Mouse (Mus musculus) kidney, postnatal 0 days (tissue): ENCODE results near the gene Ptgir. TPM values are rescaled to one million over a fixed set of nuclear protein-coding genes. Genes with fewer than 3 reads are reported as not detected.

ENCODE experiments used
- ATAC-seq: fragments of 200-750 bp; cut with Nextera tagmentation; replicated peaks from 2 replicates; pipeline ENCODE4 v1.8.0; 2017; ENCODE audit warnings: low read depth, moderate number of reproducible peaks, moderate TSS enrichment, moderate library complexity; ENCODE audit not compliant: low FRiP score
- DNase-seq: peaks from one replicate; pipeline ENCODE4 v3.0.0-alpha.2; 2016; ENCODE audit warnings: low spot score
- H3K27ac ChIP-seq: fragments of 300-500 bp; sonication (generic); 2 replicates; pipeline ENCODE4 v1.5.1; 2014; ENCODE audit warnings: mild to moderate bottlenecking
- H3K27me3 ChIP-seq: fragments of 300-500 bp; sonication (generic); 2 replicates; pipeline ENCODE4 v1.6.1; 2014; ENCODE audit warnings: low read length, mixed read lengths; ENCODE audit not compliant: insufficient read depth
- H3K36me3 ChIP-seq: fragments of 300-500 bp; sonication (generic); 2 replicates; pipeline ENCODE4 v1.6.1; 2014; ENCODE audit warnings: low read length, mixed read lengths; ENCODE audit not compliant: insufficient read depth
- H3K4me1 ChIP-seq: fragments of 300-500 bp; sonication (generic); replicated peaks from 2 replicates; pipeline ENCODE4 v1.6.1; 2014; ENCODE audit warnings: antibody characterized with exemption, low read length, mixed read lengths; ENCODE audit not compliant: insufficient read depth
- H3K4me2 ChIP-seq: fragments of 300-500 bp; sonication (generic); 2 replicates; pipeline ENCODE4 v1.6.1; 2014; ENCODE audit warnings: mild to moderate bottlenecking, low read length, moderate library complexity, mixed read lengths
- H3K4me3 ChIP-seq: fragments of 300-500 bp; sonication (generic); replicated peaks from 2 replicates; pipeline ENCODE4 v1.5.1; 2014; ENCODE audit warnings: low read depth, low read length
- H3K9ac ChIP-seq: fragments of 300-500 bp; sonication (generic); 2 replicates; pipeline ENCODE4 v1.6.1; 2014; ENCODE audit warnings: low read depth, low read length
- H3K9me3 ChIP-seq: fragments of 300-500 bp; sonication (generic); replicated peaks from 2 replicates; pipeline ENCODE4 v1.6.1; 2016; ENCODE audit warnings: low read length, inconsistent platforms, mixed read lengths
- CTCF ChIP-seq: IDR thresholded peaks from 2 replicates; pipeline ENCODE4 v1.5.1; 2016; ENCODE audit warnings: antibody characterized with exemption, low read depth, mild to moderate bottlenecking, moderate library complexity
- WGBS: fragments of 180-500 bp; shearing (Covaris S2); extraction: QIAGEN DNeasy Blood & Tissue Kit; methylation state at CpG from one replicate; pipeline ENCODE4 v1.1.7; 2014; 5-methylcytosine and 5-hydroxymethylcytosine counted together
- polyA plus RNA-seq: library from polyadenylated mRNA; unstranded; fragments of >200 nt; fragmentation: Nextera tagmentation; extraction: Ambion mirVana; gene quantifications from 2 replicates; pipeline ENCODE4 v1.2.1, GENCODE M21; 2015

The Ptgir gene
- polyA plus RNA-seq, 1 experiment from 2014 or later: 2.3 TPM

GRCm38 (mm10) chr7:16955712-16956111 lies 49.4 kb downstream of the Ptgir start:
- no peak overlapping the region for H3K27ac ChIP-seq
- no peaks in the 10 kb centered on the region for H3K36me3 ChIP-seq
- no peaks in the 10 kb centered on the region for H3K27me3 ChIP-seq
- no peak overlapping the region for H3K4me2 ChIP-seq
- 86% methylated on average over 4 of the region's 4 CpGs for WGBS
- H3K4me1 ChIP-seq: no peaks in the 10 kb centered on the region
- no peak for DNase-seq
- no peak overlapping the region for H3K9ac ChIP-seq
- no peak for ATAC-seq
- no peak for TF ChIP-seq CTCF
- no peaks in the 10 kb centered on the region for H3K9me3 ChIP-seq
- H3K4me3 ChIP-seq: no peak overlapping the region

GRCm38 (mm10) chr7:16956410-16957265 lies 50.3 kb downstream of the Ptgir start:
- H3K4me3 ChIP-seq: no peak overlapping the region
- WGBS: 56% methylated on average over 15 of the region's 15 CpGs
- H3K27me3 ChIP-seq: no peaks in the 10 kb centered on the region
- H3K9ac ChIP-seq: no peak overlapping the region
- no peaks in the 10 kb centered on the region for H3K36me3 ChIP-seq
- TF ChIP-seq CTCF: no peak
- DNase-seq (no peak), ATAC-seq (no peak)
- no peak overlapping the region for H3K4me2 ChIP-seq
- no peaks in the 10 kb centered on the region for H3K9me3 ChIP-seq
- H3K4me1 ChIP-seq: no peaks in the 10 kb centered on the region
- H3K27ac ChIP-seq: no peak overlapping the region

GRCm38 (mm10) chr7:16959539-16960187 lies 53.4 kb downstream of the Ptgir start, which contains the start of gene Pnmal1:
Pnmal1 (plus strand) TSS chr7:16959679.
- Histone ChIP-seq H3K27me3 (no peaks in the 10 kb centered on the region), H3K9ac (no peak within 1 kb of the TSS), H3K4me3 (no peak within 1 kb of the TSS), H3K4me2 (no peak within 1 kb of the TSS), H3K4me1 (no peaks in the 10 kb centered on the region), H3K27ac (no peak within 1 kb of the TSS), H3K36me3 (no peaks in the 10 kb centered on the region), H3K9me3 (no peaks in the 10 kb centered on the region)
- peak; percentile 74 for ATAC-seq
- peak; percentile 75 for DNase-seq
- no peak for TF ChIP-seq CTCF
- WGBS: 12% methylated on average over 17 of the region's 17 CpGs

Other genes with a start within 250 kb of the Ptgir start
- not detected in 2 replicates for gene Ceacam15, start 230.8 kb upstream of the Ptgir start, polyA plus RNA-seq
- not detected in 2 replicates for gene Ceacam9, start 184.6 kb upstream of the Ptgir start, polyA plus RNA-seq
- 262 and 263 TPM in 2 replicates for gene Ap2s1, start 168.1 kb upstream of the Ptgir start, polyA plus RNA-seq
- gene Slc1a5, start 125.2 kb upstream of the Ptgir start, polyA plus RNA-seq: 49.0 and 55.8 TPM in 2 replicates
- 65.4 and 71.2 TPM in 2 replicates for gene Strn4, start 90.6 kb upstream of the Ptgir start, polyA plus RNA-seq
- 31.0 and 32.0 TPM in 2 replicates for gene Fkrp, start 89.8 kb upstream of the Ptgir start, polyA plus RNA-seq
- 12.8 and 15.1 TPM in 2 replicates for gene Prkd2, start 63.6 kb upstream of the Ptgir start, polyA plus RNA-seq
- 3.7 and 4.3 TPM in 2 replicates for gene Dact3, start 31.2 kb upstream of the Ptgir start, polyA plus RNA-seq
- gene Gng8, start 14.7 kb upstream of the Ptgir start, polyA plus RNA-seq: 7.3 and 8.9 TPM in 2 replicates
- gene Calm3, start 17.6 kb downstream of the Ptgir start, polyA plus RNA-seq: 134 and 136 TPM in 2 replicates
- gene Pnmal2, start 38.2 kb downstream of the Ptgir start, polyA plus RNA-seq: 7.0 and 8.1 TPM in 2 replicates
- 0.28 and 0.33 TPM in 2 replicates for gene Pnmal1, start 53.2 kb downstream of the Ptgir start, polyA plus RNA-seq
- gene Gm42372, start 76.6 kb downstream of the Ptgir start, polyA plus RNA-seq: 0.09 and 0.13 TPM in 2 replicates
- gene Ccdc8, start 86.2 kb downstream of the Ptgir start, polyA plus RNA-seq: 15.7 and 16.9 TPM in 2 replicates
- gene Ppp5c, start 121.4 kb downstream of the Ptgir start, polyA plus RNA-seq: 82.0 and 95.4 TPM in 2 replicates
- 5.1 and 6.1 TPM in 2 replicates for gene Hif3a, start 155.9 kb downstream of the Ptgir start, polyA plus RNA-seq
- gene Psg16, start 167.6 kb downstream of the Ptgir start, polyA plus RNA-seq: 0.07 TPM in 1 of 2 replicates, not detected in the other
- not detected in 2 replicates for gene Ceacam3, start 243.8 kb downstream of the Ptgir start, polyA plus RNA-seq